Mouse (Mus musculus): ENCODE data around the gene Kcnip1. TPM values are rescaled to one million over a fixed set of nuclear protein-coding genes. Genes with fewer than 3 reads are reported as not detected.
A peak's percentile ranks its signal among the peaks of the same experiment; 100 is the strongest.

Kcnip1 gene
- total and polyA plus RNA-seq, 3 experiments: 0.04 to 0.17 TPM; not detected in 1

DNA sequence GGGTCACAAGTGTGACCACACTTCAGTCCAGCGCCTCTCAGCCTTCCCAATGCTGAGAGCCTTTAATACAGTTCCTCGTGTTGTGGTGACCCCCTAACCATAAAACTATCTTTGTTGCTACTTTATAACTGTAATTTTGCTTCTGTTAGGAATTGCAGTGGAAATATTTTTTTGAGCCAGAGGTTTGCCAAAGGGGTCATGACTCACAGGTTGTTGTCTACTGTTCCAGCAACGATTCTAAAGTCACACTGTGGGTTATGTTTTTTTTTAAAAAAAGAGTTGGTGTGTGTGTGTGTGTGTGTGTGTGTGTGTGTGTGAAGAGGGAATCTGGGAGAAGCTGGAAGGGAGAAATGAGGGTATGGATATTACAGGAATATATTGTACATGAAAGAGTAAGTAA is 337.7 kb downstream of the Kcnip1 start:
- TF ChIP-seq MAX (IDR thresholded peaks at IDR 0.05; ENCODE audit: low read length): no peak
- TF ChIP-seq UBTF (IDR thresholded peaks at IDR 0.05; ENCODE audit: low read depth, low read length): no peak
- no peak for TF ChIP-seq USF2 (conservative IDR thresholded peaks at IDR 0.05; ENCODE audit: low read depth, low read length)
- no peak for TF ChIP-seq EP300 (IDR thresholded peaks at IDR 0.05; ENCODE audit: low read length)
- no peak overlapping the region for H3K9ac ChIP-seq (ENCODE audit: insufficient read depth, low read depth)
- no peak overlapping the region for H3K4me2 ChIP-seq (ENCODE audit: insufficient read depth, low read depth, poor library complexity, severe bottlenecking)
- no peaks in the 10 kb centered on the region for H3K79me2 ChIP-seq (replicated peaks; ENCODE audit: control insufficient read depth, extremely low read depth, insufficient read depth, poor library complexity, severe bottlenecking)
- no peak overlapping the region for H3K4me3 ChIP-seq (replicated peaks in 1 of 3; ENCODE audit: low read depth in 2 of 3, low read length in 2 of 3, poor library complexity in 1 of 3)
- H3K9me3 ChIP-seq (replicated peaks; ENCODE audit: low read length): no peaks in the 10 kb centered on the region
- in situ Hi-C loops (cut with MboI; ENCODE audit: low pct_ligation_motif_present, low pct_unique_long_range_greater_than_20kb, low sequenced_read_pairs) (no loop called here), dilution Hi-C loops (cut with MboI; ENCODE audit: extremely low pct_ligation_motif_present, extremely low pct_unique_long_range_greater_than_20kb, low sequenced_read_pairs) (no loop called here)
- H3K4me1 ChIP-seq (ENCODE audit: control insufficient read depth in 1 of 2, insufficient read depth in 2 of 2): peaks cover 0 to 19% of the 10 kb centered on the region in 2 experiments; a peak in 2 of 4 replicates
- H3K27ac ChIP-seq (ENCODE audit: insufficient read depth, low read depth): no peak overlapping the region
- no peaks in the 10 kb centered on the region for H3K27me3 ChIP-seq (replicated peaks)
- no peaks in the 10 kb centered on the region for H3K36me3 ChIP-seq (replicated peaks in 1 of 2; ENCODE audit: control insufficient read depth in 1 of 2, insufficient read depth in 1 of 2, low read length in 1 of 2)
- no peak for DNase-seq (ENCODE audit: extremely low read depth)

DNA sequence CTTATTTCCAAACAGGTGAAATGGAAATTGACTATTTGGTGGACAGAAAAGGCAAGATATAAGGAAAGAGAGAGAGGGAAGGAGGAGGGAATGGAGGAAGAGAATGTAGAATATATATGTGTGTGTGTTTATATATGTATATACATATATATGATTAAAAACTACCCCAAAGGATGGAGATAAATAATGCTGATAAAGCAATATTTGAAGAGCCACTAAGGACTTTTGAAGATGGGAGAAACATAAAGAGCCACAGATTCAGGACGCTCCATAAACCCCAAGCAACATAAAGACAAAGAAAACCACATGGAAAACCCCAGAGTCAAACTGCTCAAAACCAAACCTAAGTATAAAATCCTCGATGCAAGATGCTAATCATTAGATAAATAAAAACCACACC is 338.5 kb downstream of the Kcnip1 start:
- no peaks in the 10 kb centered on the region for H3K79me2 ChIP-seq (replicated peaks; ENCODE audit: control insufficient read depth, extremely low read depth, insufficient read depth, poor library complexity, severe bottlenecking)
- in situ Hi-C loops (cut with MboI; ENCODE audit: low pct_ligation_motif_present, low pct_unique_long_range_greater_than_20kb, low sequenced_read_pairs) (no loop called here), dilution Hi-C loops (cut with MboI; ENCODE audit: extremely low pct_ligation_motif_present, extremely low pct_unique_long_range_greater_than_20kb, low sequenced_read_pairs) (no loop called here)
- no peak for DNase-seq (ENCODE audit: extremely low read depth)
- H3K9me3 ChIP-seq (replicated peaks; ENCODE audit: low read length): no peaks in the 10 kb centered on the region
- H3K27ac ChIP-seq (ENCODE audit: insufficient read depth, low read depth): no peak overlapping the region
- no peak for TF ChIP-seq RAD21 (IDR thresholded peaks at IDR 0.05; ENCODE audit: low read depth, low read length)
- TF ChIP-seq IRF4 (IDR thresholded peaks at IDR 0.05; ENCODE audit: low read depth, low read length): no peak
- TF ChIP-seq KAT2A (IDR thresholded peaks at IDR 0.05; ENCODE audit: insufficient replicate concordance, low read length): no peak
- no peak for TF ChIP-seq BHLHE40 (IDR thresholded peaks at IDR 0.05; ENCODE audit: low read depth, low read length)
- peak; percentile 86 for TF ChIP-seq MAFK (IDR thresholded peaks at IDR 0.05; ENCODE audit: insufficient replicate concordance, low read length)
- peaks cover 0 to 14% of the 10 kb centered on the region in 2 experiments; a peak in 2 of 4 replicates for H3K4me1 ChIP-seq (ENCODE audit: control insufficient read depth in 1 of 2, insufficient read depth in 2 of 2)
- H3K36me3 ChIP-seq (replicated peaks in 1 of 2; ENCODE audit: control insufficient read depth in 1 of 2, insufficient read depth in 1 of 2, low read length in 1 of 2): no peaks in the 10 kb centered on the region
- no peak overlapping the region for H3K4me2 ChIP-seq (ENCODE audit: insufficient read depth, low read depth, poor library complexity, severe bottlenecking)
- no peak overlapping the region for H3K4me3 ChIP-seq (replicated peaks in 1 of 3; ENCODE audit: low read depth in 2 of 3, low read length in 2 of 3, poor library complexity in 1 of 3)
- H3K9ac ChIP-seq (ENCODE audit: insufficient read depth, low read depth): no peak overlapping the region
- no peaks in the 10 kb centered on the region for H3K27me3 ChIP-seq (replicated peaks)

DNA sequence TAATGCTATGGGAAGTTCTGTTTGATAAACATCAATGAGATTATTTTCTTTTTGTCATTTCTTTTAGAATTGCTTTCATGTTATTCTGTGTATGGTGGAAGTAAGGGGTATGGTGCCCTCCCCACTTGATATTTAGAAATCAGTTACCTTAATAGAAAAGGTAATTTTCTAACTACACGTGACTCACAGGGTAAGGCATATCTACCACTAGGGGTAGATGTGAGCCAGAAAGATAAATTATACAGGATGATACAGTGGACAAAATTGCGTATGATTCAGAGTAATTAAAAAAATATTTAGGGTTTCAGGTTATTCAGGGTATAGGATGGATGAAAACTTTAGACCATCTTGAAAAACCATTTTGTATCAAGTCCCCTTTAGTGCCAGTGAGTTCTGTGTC is 343.6 kb downstream of the Kcnip1 start:
- H3K4me1 ChIP-seq (ENCODE audit: control insufficient read depth in 1 of 2, insufficient read depth in 2 of 2): peaks cover 0 to 32% of the 10 kb centered on the region in 2 experiments; a peak in 2 of 4 replicates
- no peak overlapping the region for H3K9ac ChIP-seq (ENCODE audit: insufficient read depth, low read depth)
- no peaks in the 10 kb centered on the region for H3K27me3 ChIP-seq (replicated peaks)
- H3K79me2 ChIP-seq (replicated peaks; ENCODE audit: control insufficient read depth, extremely low read depth, insufficient read depth, poor library complexity, severe bottlenecking): no peaks in the 10 kb centered on the region
- no peak overlapping the region for H3K4me2 ChIP-seq (ENCODE audit: insufficient read depth, low read depth, poor library complexity, severe bottlenecking)
- H3K4me3 ChIP-seq (replicated peaks in 1 of 3; ENCODE audit: low read depth in 2 of 3, low read length in 2 of 3, poor library complexity in 1 of 3): no peak overlapping the region
- dilution Hi-C loops (cut with MboI; ENCODE audit: extremely low pct_ligation_motif_present, extremely low pct_unique_long_range_greater_than_20kb, low sequenced_read_pairs): no loop called here
- no peak overlapping the region for H3K27ac ChIP-seq (ENCODE audit: insufficient read depth, low read depth)
- TF ChIP-seq ELF1 (IDR thresholded peaks at IDR 0.05; ENCODE audit: low read depth, low read length): no peak
- peak in 1 of 2 experiments; percentile 21; a peak in 1 of 4 replicates for TF ChIP-seq CTCF (conservative IDR thresholded peaks at IDR 0.05 in 1 of 2, IDR thresholded peaks at IDR 0.05 in 1 of 2; ENCODE audit: low read depth in 2 of 2, low read length in 2 of 2)
- no peak for TF ChIP-seq POLR2A (IDR thresholded peaks at IDR 0.05; ENCODE audit: low read depth, low read length)
- no peak for TF ChIP-seq ETS1 (conservative IDR thresholded peaks at IDR 0.05; ENCODE audit: low read depth, low read length)
- TF ChIP-seq SIN3A (IDR thresholded peaks at IDR 0.05; ENCODE audit: low read length): no peak
- no peak for TF ChIP-seq ZKSCAN1 (IDR thresholded peaks at IDR 0.05; ENCODE audit: borderline replicate concordance, low read depth, low read length)
- TF ChIP-seq E2F4 (IDR thresholded peaks at IDR 0.05; ENCODE audit: insufficient replicate concordance, low read depth, low read length): no peak
- no peak for TF ChIP-seq HCFC1 (IDR thresholded peaks at IDR 0.05; ENCODE audit: low read depth, low read length)
- TF ChIP-seq CHD1 (IDR thresholded peaks at IDR 0.05; ENCODE audit: low read depth, low read length): no peak
- no peak for TF ChIP-seq UBTF (IDR thresholded peaks at IDR 0.05; ENCODE audit: low read depth, low read length)
- no peak for TF ChIP-seq KAT2A (IDR thresholded peaks at IDR 0.05; ENCODE audit: insufficient replicate concordance, low read length)
- TF ChIP-seq CHD2 (IDR thresholded peaks at IDR 0.05; ENCODE audit: low read length): no peak
- TF ChIP-seq BHLHE40 (IDR thresholded peaks at IDR 0.05; ENCODE audit: low read depth, low read length): 0 out of 2 replicates have a peak, but pooled peaks have one; percentile 38
- TF ChIP-seq POLR2AphosphoS2 (IDR thresholded peaks at IDR 0.05; ENCODE audit: low read depth, low read length): no peak
- no peak for TF ChIP-seq SMC3 (IDR thresholded peaks at IDR 0.05; ENCODE audit: low read depth, low read length)
- H3K9me3 ChIP-seq (replicated peaks; ENCODE audit: low read length): no peaks in the 10 kb centered on the region
- no peak for DNase-seq (ENCODE audit: extremely low read depth)
- H3K36me3 ChIP-seq (replicated peaks in 1 of 2; ENCODE audit: control insufficient read depth in 1 of 2, insufficient read depth in 1 of 2, low read length in 1 of 2): no peaks in the 10 kb centered on the region
- in situ Hi-C loops (cut with MboI; ENCODE audit: low pct_ligation_motif_present, low pct_unique_long_range_greater_than_20kb, low sequenced_read_pairs): no loop called here
